Mouse (Mus musculus) liver, embryonic 14.5 days (tissue): ENCODE results near the gene Vav2. TPM values are rescaled to one million over a fixed set of nuclear protein-coding genes. Genes with fewer than 3 reads are reported as not detected.

Experiments used
- ATAC-seq: fragments of 200-750 bp; cut with Nextera tagmentation; 2 replicates; pipeline ENCODE4 v1.8.0; 2017; ENCODE audit warnings: moderate number of reproducible peaks, mild to moderate bottlenecking, moderate library complexity; ENCODE audit not compliant: insufficient read depth
- DNase-seq, 3 experiments: peaks; one replicate each; pipeline ENCODE4 v3.0.0-alpha.2; 2012 to 2013; ENCODE audit warnings: low read depth in 3 of 3, low spot score in 3 of 3
- H3K27ac ChIP-seq: fragments of 300-500 bp; sonication (generic); 2 replicates; pipeline ENCODE4 v1.5.1; 2014; ENCODE audit warnings: moderate library complexity, mild to moderate bottlenecking, control low read depth, inconsistent platforms
- H3K27me3 ChIP-seq: fragments of 300-500 bp; sonication (generic); 2 replicates; pipeline ENCODE4 v1.6.1; 2014; ENCODE audit warnings: mild to moderate bottlenecking, low read length, moderate library complexity; ENCODE audit not compliant: control insufficient read depth, insufficient read depth
- H3K36me3 ChIP-seq: fragments of 300-500 bp; sonication (generic); replicated peaks from 2 replicates; pipeline ENCODE4 v1.6.1; 2014; ENCODE audit warnings: low read depth; ENCODE audit not compliant: control insufficient read depth, insufficient read depth
- H3K4me1 ChIP-seq, 2 experiments: fragments of 200-500 bp in 1 of 2; fragments of 300-500 bp in 1 of 2; sonication (generic) in 1 of 2; replicated peaks; 2 replicates each; pipeline ENCODE4 v1.6.1; 2012 to 2014; ENCODE audit warnings: antibody characterized with exemption in 1 of 2, inconsistent platforms in 1 of 2, low read length in 1 of 2; ENCODE audit not compliant: control insufficient read depth in 2 of 2, insufficient read depth in 2 of 2
- H3K4me2 ChIP-seq: fragments of 300-500 bp; sonication (generic); 2 replicates; pipeline ENCODE4 v1.6.1; 2014; ENCODE audit warnings: low read depth, mild to moderate bottlenecking, control low read depth, moderate library complexity
- H3K4me3 ChIP-seq, 2 experiments: fragments of 200-500 bp in 1 of 2; fragments of 300-500 bp in 1 of 2; sonication (generic) in 1 of 2; 2 replicates each; pipeline ENCODE4 v1.5.1; 2012 to 2014; ENCODE audit warnings: low read depth in 2 of 2, low read length in 2 of 2, mild to moderate bottlenecking in 2 of 2, control low read depth in 1 of 2, inconsistent platforms in 1 of 2, moderate library complexity in 1 of 2; ENCODE audit not compliant: insufficient read depth in 1 of 2
- H3K9ac ChIP-seq: fragments of 300-500 bp; sonication (generic); replicated peaks from 2 replicates; pipeline ENCODE4 v1.6.1; 2014; ENCODE audit warnings: mild to moderate bottlenecking, control low read depth, moderate library complexity
- H3K9me3 ChIP-seq: fragments of 300-500 bp; sonication (generic); 2 replicates; pipeline ENCODE4 v1.6.1; 2016; ENCODE audit warnings: low read length, mixed read lengths; ENCODE audit not compliant: control insufficient read depth
- CTCF ChIP-seq: IDR thresholded peaks from 2 replicates; pipeline ENCODE4 v1.5.1; 2016; ENCODE audit warnings: antibody characterized with exemption, low read depth, control low read depth
- EP300 ChIP-seq: IDR thresholded peaks from 2 replicates; pipeline ENCODE4 v1.6.1; 2016; ENCODE audit warnings: antibody characterized with exemption, low read depth
- WGBS: fragments of 180-500 bp; shearing (Covaris S2); extraction: QIAGEN DNeasy Blood & Tissue Kit; methylation state at CpG from one replicate; pipeline ENCODE4 v1.1.7; 2014; ENCODE audit not compliant: insufficient replicate concordance; 5-methylcytosine and 5-hydroxymethylcytosine counted together
- polyA plus RNA-seq, 2 experiments: library from polyadenylated mRNA; depleted of rRNA in 1 of 2; stranded (reverse) in 1 of 2; unstranded in 1 of 2; fragments of >200 nt; fragmentation: Nextera tagmentation in 1 of 2; extraction: Ambion mirVana in 1 of 2; gene quantifications; 2 replicates each; pipeline versions ENCODE4 v1.2.1 to v1.2.3; 2012 to 2014

Vav2 gene
- polyA plus RNA-seq, 2 experiments = 2.8 to 5.8 TPM

GRCm38 (mm10) chr2:27450226-27450625, 23.4 kb upstream of the Vav2 start:
- ATAC-seq (no peak), DNase-seq (no peak)
- H3K4me3 ChIP-seq = no peak overlapping the region
- H3K27ac ChIP-seq = no peak overlapping the region
- 83% methylated on average over 14 of the region's 14 CpGs for WGBS
- H3K4me2 ChIP-seq = no peak overlapping the region
- peaks cover 46% of the 10 kb centered on the region for H3K36me3 ChIP-seq
- no peaks in the 10 kb centered on the region for H3K4me1 ChIP-seq
- TF ChIP-seq EP300 = no peak
- no peak for TF ChIP-seq CTCF
- H3K9ac ChIP-seq = no peak overlapping the region
- no peaks in the 10 kb centered on the region for H3K27me3 ChIP-seq
- no peaks in the 10 kb centered on the region for H3K9me3 ChIP-seq

- Histone ChIP-seq H3K27ac (no peak overlapping the region), H3K4me3 (no peak overlapping the region), H3K27me3 (no peaks in the 10 kb centered on the region), H3K9ac (no peak overlapping the region), H3K4me2 (no peak overlapping the region), H3K9me3 (no peaks in the 10 kb centered on the region), H3K36me3 (peaks cover 29% of the 10 kb centered on the region), H3K4me1 (peaks cover under 1 to 4% of the 10 kb centered on the region in 2 experiments; a peak in 3 of 4 replicates)
- 89% methylated on average over 5 of the region's 5 CpGs for WGBS
- no peak for ATAC-seq
- DNase-seq = no peak
- TF ChIP-seq EP300 (no peak), CTCF (peak; percentile 34)
Measured at GRCm38 (mm10) chr2:27447782-27448181, 20.9 kb upstream of the Vav2 start.

GRCm38 (mm10) chr2:27446812-27447211, 20.0 kb upstream of the Vav2 start:
- Histone ChIP-seq H3K27ac (no peak overlapping the region), H3K4me3 (no peak overlapping the region), H3K9me3 (no peaks in the 10 kb centered on the region), H3K36me3 (peaks cover 21% of the 10 kb centered on the region), H3K4me2 (no peak overlapping the region), H3K27me3 (no peaks in the 10 kb centered on the region), H3K9ac (no peak overlapping the region), H3K4me1 (peaks cover 7 to 9% of the 10 kb centered on the region in 2 experiments; a peak in 3 of 4 replicates)
- TF ChIP-seq CTCF = no peak
- TF ChIP-seq EP300 = no peak
- WGBS = 85% methylated on average over 8 of the region's 8 CpGs
- ATAC-seq (no peak), DNase-seq (no peak)

GRCm38 (mm10) chr2:27445910-27446309, 19.1 kb upstream of the Vav2 start:
- ATAC-seq (no peak), DNase-seq (no peak)
- H3K27me3 ChIP-seq = no peaks in the 10 kb centered on the region
- H3K4me1 ChIP-seq = peaks cover 7 to 10% of the 10 kb centered on the region in 2 experiments; a peak in 3 of 4 replicates
- TF ChIP-seq EP300 = no peak
- TF ChIP-seq CTCF = no peak
- WGBS = 77% methylated on average over 3 of the region's 3 CpGs
- H3K4me2 ChIP-seq = no peak overlapping the region
- no peak overlapping the region for H3K9ac ChIP-seq
- no peak overlapping the region for H3K27ac ChIP-seq
- no peaks in the 10 kb centered on the region for H3K9me3 ChIP-seq
- H3K36me3 ChIP-seq = peaks cover 19% of the 10 kb centered on the region
- no peak overlapping the region for H3K4me3 ChIP-seq

GRCm38 (mm10) chr2:27443450-27443708, 16.5 kb upstream of the Vav2 start:
- Histone ChIP-seq H3K9me3 (no peaks in the 10 kb centered on the region), H3K4me1 (peaks cover 10 to 14% of the 10 kb centered on the region in 2 experiments; a peak in 3 of 4 replicates), H3K27me3 (no peaks in the 10 kb centered on the region), H3K4me2 (no peak overlapping the region), H3K9ac (no peak overlapping the region), H3K4me3 (no peak overlapping the region), H3K27ac (no peak overlapping the region), H3K36me3 (peaks cover 6% of the 10 kb centered on the region)
- WGBS = 79% methylated on average over 5 of the region's 5 CpGs
- DNase-seq = no peak
- TF ChIP-seq CTCF = no peak
- no peak for TF ChIP-seq EP300
- ATAC-seq = no peak
